Mouse (Mus musculus): ENCODE results near the gene Tmem82. TPM values are rescaled to one million over a fixed set of nuclear protein-coding genes. Genes with fewer than 3 reads are reported as not detected.

The Tmem82 gene
- polyA plus RNA-seq, 1 experiment from 2014 or later, result 0.13 TPM

- Histone ChIP-seq H3K4me1 (replicated peaks; ENCODE audit: control insufficient read depth, insufficient read depth, low read length) (peaks cover 4% of the 10 kb centered on the region; the same call in 1 of the 2 replicates), H3K9me3 (ENCODE audit: control insufficient read depth, low read length) (no peaks in the 10 kb centered on the region), H3K36me3 (ENCODE audit: control insufficient read depth, insufficient read depth) (no peaks in the 10 kb centered on the region), H3K27me3 (replicated peaks; ENCODE audit: control insufficient read depth, insufficient read depth, low read length) (no peaks in the 10 kb centered on the region), H3K9ac (replicated peaks; ENCODE audit: low read depth, low read length) (no peak overlapping the region), H3K4me3 (replicated peaks; ENCODE audit: low read length) (no peak overlapping the region), H3K27ac (ENCODE audit: low read length) (no peak overlapping the region), H3K4me2 (ENCODE audit: low read length) (no peak overlapping the region)
- no peak for ATAC-seq
- 81% methylated on average over 11 of the region's 11 CpGs for WGBS
Measured at GRCm38 (mm10) chr4:141576404-141576803, 42.0 kb downstream of the Tmem82 start.

DNA sequence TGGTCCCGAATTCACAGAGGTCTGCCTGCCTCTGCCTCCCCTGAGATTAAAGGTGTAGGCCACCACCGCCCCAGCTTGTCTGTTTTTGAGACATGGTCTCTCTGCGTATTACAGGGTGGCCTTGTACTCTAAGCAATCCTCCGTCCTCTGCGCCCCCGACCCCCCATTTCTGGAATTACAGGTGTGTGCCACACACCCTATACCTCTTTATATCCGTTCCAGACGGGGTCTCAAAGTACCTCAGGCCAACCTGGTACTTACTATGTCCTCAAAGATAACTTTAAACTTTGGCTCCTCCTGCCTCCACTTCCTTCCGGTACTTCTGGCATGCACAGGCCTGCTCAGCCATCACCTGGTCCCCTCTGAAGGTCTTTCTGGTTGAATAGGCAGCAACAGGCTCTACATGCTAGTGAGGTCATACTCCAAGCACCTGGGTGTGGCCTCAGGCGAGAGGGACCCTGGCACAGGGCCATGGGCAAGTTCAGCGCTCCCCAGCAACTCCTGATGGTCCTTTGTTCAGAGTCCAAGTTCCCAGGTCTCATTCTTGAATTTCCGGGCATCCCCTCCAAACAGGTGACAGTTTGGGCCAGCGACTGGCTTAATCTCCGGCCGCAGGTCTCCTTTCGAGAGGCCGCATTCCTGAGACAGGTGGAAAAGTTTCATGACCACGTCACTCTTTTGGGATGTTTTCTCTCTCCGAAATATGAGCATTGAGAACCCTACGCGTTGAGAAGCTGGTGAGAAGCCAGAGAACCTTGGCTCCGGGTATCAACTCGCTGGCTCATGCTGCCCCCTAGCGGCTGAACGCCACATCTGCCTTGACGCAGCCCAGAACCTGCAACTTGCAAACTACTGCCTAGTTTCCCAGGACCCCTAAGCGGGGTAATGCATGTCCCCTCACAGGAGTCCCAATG is 43.4 kb downstream of the Tmem82 start:
- Histone ChIP-seq H3K27ac (ENCODE audit: low read length) (no peak overlapping the region), H3K27me3 (replicated peaks; ENCODE audit: control insufficient read depth, insufficient read depth, low read length) (no peaks in the 10 kb centered on the region), H3K9me3 (ENCODE audit: control insufficient read depth, low read length) (no peaks in the 10 kb centered on the region), H3K4me2 (ENCODE audit: low read length) (no peak overlapping the region), H3K36me3 (ENCODE audit: control insufficient read depth, insufficient read depth) (no peaks in the 10 kb centered on the region), H3K4me3 (replicated peaks; ENCODE audit: low read length) (no peak overlapping the region), H3K9ac (replicated peaks; ENCODE audit: low read depth, low read length) (no peak overlapping the region), H3K4me1 (replicated peaks; ENCODE audit: control insufficient read depth, insufficient read depth, low read length) (peaks cover 4% of the 10 kb centered on the region; the same call in 1 of the 2 replicates)
- 38% methylated on average over 27 of the region's 27 CpGs for WGBS
- ATAC-seq, result peak; percentile 62

GRCm38 (mm10) chr4:141573359-141573966 is 45.0 kb downstream of the Tmem82 start:
- no peak for ATAC-seq
- Histone ChIP-seq H3K9ac (replicated peaks; ENCODE audit: low read depth, low read length) (no peak overlapping the region), H3K36me3 (ENCODE audit: control insufficient read depth, insufficient read depth) (no peaks in the 10 kb centered on the region), H3K27ac (ENCODE audit: low read length) (no peak overlapping the region), H3K9me3 (ENCODE audit: control insufficient read depth, low read length) (no peaks in the 10 kb centered on the region), H3K4me2 (ENCODE audit: low read length) (no peak overlapping the region), H3K27me3 (replicated peaks; ENCODE audit: control insufficient read depth, insufficient read depth, low read length) (no peaks in the 10 kb centered on the region), H3K4me1 (replicated peaks; ENCODE audit: control insufficient read depth, insufficient read depth, low read length) (peaks cover 4% of the 10 kb centered on the region; the same call in 1 of the 2 replicates), H3K4me3 (replicated peaks; ENCODE audit: low read length) (no peak overlapping the region)
- 85% methylated on average over 6 of the region's 6 CpGs for WGBS

- ATAC-seq, result no peak
- no peak overlapping the region for H3K9ac ChIP-seq (replicated peaks; ENCODE audit: low read depth, low read length)
- no peak overlapping the region for H3K27ac ChIP-seq (ENCODE audit: low read length)
- no peak overlapping the region for H3K4me3 ChIP-seq (replicated peaks; ENCODE audit: low read length)
- H3K9me3 ChIP-seq (ENCODE audit: control insufficient read depth, low read length), result no peaks in the 10 kb centered on the region
- no peaks in the 10 kb centered on the region for H3K27me3 ChIP-seq (replicated peaks; ENCODE audit: control insufficient read depth, insufficient read depth, low read length)
- WGBS, result 82% methylated on average over 7 of the region's 7 CpGs
- no peaks in the 10 kb centered on the region for H3K36me3 ChIP-seq (ENCODE audit: control insufficient read depth, insufficient read depth)
- H3K4me2 ChIP-seq (ENCODE audit: low read length), result no peak overlapping the region
- peaks cover 4% of the 10 kb centered on the region; the same call in 1 of the 2 replicates for H3K4me1 ChIP-seq (replicated peaks; ENCODE audit: control insufficient read depth, insufficient read depth, low read length)
Measured at GRCm38 (mm10) chr4:141572668-141573358, 45.6 kb downstream of the Tmem82 start.

- no peak overlapping the region for H3K27ac ChIP-seq (ENCODE audit: low read length)
- 84% methylated on average over 10 of the region's 10 CpGs for WGBS
- H3K9me3 ChIP-seq (ENCODE audit: control insufficient read depth, low read length), result no peaks in the 10 kb centered on the region
- no peaks in the 10 kb centered on the region for H3K36me3 ChIP-seq (ENCODE audit: control insufficient read depth, insufficient read depth)
- H3K9ac ChIP-seq (replicated peaks; ENCODE audit: low read depth, low read length), result no peak overlapping the region
- H3K4me1 ChIP-seq (replicated peaks; ENCODE audit: control insufficient read depth, insufficient read depth, low read length), result peaks cover 4% of the 10 kb centered on the region; the same call in 1 of the 2 replicates
- H3K4me2 ChIP-seq (ENCODE audit: low read length), result no peak overlapping the region
- H3K4me3 ChIP-seq (replicated peaks; ENCODE audit: low read length), result no peak overlapping the region
- no peaks in the 10 kb centered on the region for H3K27me3 ChIP-seq (replicated peaks; ENCODE audit: control insufficient read depth, insufficient read depth, low read length)
- no peak for ATAC-seq
Measured at GRCm38 (mm10) chr4:141571934-141572333, 46.5 kb downstream of the Tmem82 start.

GRCm38 (mm10) chr4:141571337-141571739 is 47.1 kb downstream of the Tmem82 start:
- H3K4me2 ChIP-seq (ENCODE audit: low read length), result no peak overlapping the region
- peaks cover 4% of the 10 kb centered on the region; the same call in 1 of the 2 replicates for H3K4me1 ChIP-seq (replicated peaks; ENCODE audit: control insufficient read depth, insufficient read depth, low read length)
- H3K4me3 ChIP-seq (replicated peaks; ENCODE audit: low read length), result no peak overlapping the region
- no peak overlapping the region for H3K27ac ChIP-seq (ENCODE audit: low read length)
- ATAC-seq, result no peak
- H3K9me3 ChIP-seq (ENCODE audit: control insufficient read depth, low read length), result no peaks in the 10 kb centered on the region
- no peaks in the 10 kb centered on the region for H3K27me3 ChIP-seq (replicated peaks; ENCODE audit: control insufficient read depth, insufficient read depth, low read length)
- no peak overlapping the region for H3K9ac ChIP-seq (replicated peaks; ENCODE audit: low read depth, low read length)
- 79% methylated on average over 6 of the region's 6 CpGs for WGBS
- no peaks in the 10 kb centered on the region for H3K36me3 ChIP-seq (ENCODE audit: control insufficient read depth, insufficient read depth)

DNA sequence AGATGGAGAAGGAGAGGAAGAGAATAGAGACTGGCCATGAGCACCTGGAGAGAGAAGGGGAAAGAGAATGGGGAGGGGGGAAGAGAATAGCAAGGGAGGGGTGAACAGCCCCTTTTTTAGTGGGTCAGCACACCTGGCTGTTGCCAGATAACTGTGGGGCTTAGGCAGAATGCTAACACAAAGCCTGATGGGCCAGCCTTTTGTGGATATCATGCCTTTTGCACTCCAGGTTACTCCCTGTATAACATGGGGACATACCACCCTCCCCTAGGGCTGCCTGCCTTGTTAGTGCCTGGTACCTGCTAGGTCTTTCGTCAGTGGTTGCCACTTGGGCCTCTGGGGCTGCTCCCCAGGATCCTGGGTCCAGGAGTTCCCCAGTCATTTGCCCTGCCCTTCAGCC is 47.6 kb downstream of the Tmem82 start:
- no peaks in the 10 kb centered on the region for H3K36me3 ChIP-seq (ENCODE audit: control insufficient read depth, insufficient read depth)
- peaks cover 4% of the 10 kb centered on the region; the same call in 1 of the 2 replicates for H3K4me1 ChIP-seq (replicated peaks; ENCODE audit: control insufficient read depth, insufficient read depth, low read length)
- H3K9me3 ChIP-seq (ENCODE audit: control insufficient read depth, low read length), result no peaks in the 10 kb centered on the region
- 82% methylated on average over 1 of the region's 1 CpGs for WGBS
- no peaks in the 10 kb centered on the region for H3K27me3 ChIP-seq (replicated peaks; ENCODE audit: control insufficient read depth, insufficient read depth, low read length)
- no peak for ATAC-seq
- no peak overlapping the region for H3K4me3 ChIP-seq (replicated peaks; ENCODE audit: low read length)
- H3K4me2 ChIP-seq (ENCODE audit: low read length), result no peak overlapping the region
- H3K9ac ChIP-seq (replicated peaks; ENCODE audit: low read depth, low read length), result no peak overlapping the region
- no peak overlapping the region for H3K27ac ChIP-seq (ENCODE audit: low read length)

- 72% methylated on average over 6 of the region's 6 CpGs for whole genome bisulfite sequencing
- no peak for ATAC-seq
- H3K27ac ChIP-seq (ENCODE audit: low read length), result no peak overlapping the region
- H3K9ac ChIP-seq (replicated peaks; ENCODE audit: low read depth, low read length), result no peak overlapping the region
- H3K4me1 ChIP-seq (replicated peaks; ENCODE audit: control insufficient read depth, insufficient read depth, low read length), result peaks cover under 1% of the 10 kb centered on the region; the same call in 1 of the 2 replicates
- H3K4me2 ChIP-seq (ENCODE audit: low read length), result no peak overlapping the region
- no peaks in the 10 kb centered on the region for H3K9me3 ChIP-seq (ENCODE audit: control insufficient read depth, low read length)
- H3K27me3 ChIP-seq (replicated peaks; ENCODE audit: control insufficient read depth, insufficient read depth, low read length), result no peaks in the 10 kb centered on the region
- H3K36me3 ChIP-seq (ENCODE audit: control insufficient read depth, insufficient read depth), result no peaks in the 10 kb centered on the region
- H3K4me3 ChIP-seq (replicated peaks; ENCODE audit: low read length), result no peak overlapping the region
Measured at GRCm38 (mm10) chr4:141570004-141570403, 48.4 kb downstream of the Tmem82 start.

DNA sequence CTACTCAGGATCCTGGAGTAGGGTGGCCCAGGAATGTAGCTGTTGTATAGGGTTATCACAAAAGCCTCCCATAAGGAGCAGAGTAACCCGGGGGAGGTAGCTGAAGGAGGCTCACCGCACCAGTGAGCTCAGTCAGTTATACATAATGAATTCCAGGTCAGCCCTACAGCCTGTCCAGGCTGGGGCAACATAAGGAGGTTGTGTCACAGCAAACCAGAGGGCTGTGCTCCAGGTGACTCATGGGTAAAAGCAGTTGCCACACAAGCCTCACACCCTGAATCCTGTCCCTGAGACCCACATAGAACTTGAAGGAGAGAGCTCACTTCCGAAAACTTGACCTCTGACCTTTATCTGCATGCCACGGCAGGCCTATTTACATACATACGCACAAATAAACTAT is 49.5 kb downstream of the Tmem82 start:
- Histone ChIP-seq H3K27me3 (replicated peaks; ENCODE audit: control insufficient read depth, insufficient read depth, low read length) (no peaks in the 10 kb centered on the region), H3K4me3 (replicated peaks; ENCODE audit: low read length) (no peak overlapping the region), H3K4me2 (ENCODE audit: low read length) (no peak overlapping the region), H3K9ac (replicated peaks; ENCODE audit: low read depth, low read length) (no peak overlapping the region), H3K27ac (ENCODE audit: low read length) (no peak overlapping the region), H3K36me3 (ENCODE audit: control insufficient read depth, insufficient read depth) (no peaks in the 10 kb centered on the region), H3K9me3 (ENCODE audit: control insufficient read depth, low read length) (no peaks in the 10 kb centered on the region), H3K4me1 (replicated peaks; ENCODE audit: control insufficient read depth, insufficient read depth, low read length) (no peaks in the 10 kb centered on the region)
- ATAC-seq, result no peak
- 92% methylated on average over 5 of the region's 5 CpGs for WGBS

Measured in forebrain, embryonic 16.5 days (tissue).